Mouse (Mus musculus): Measurements from ENCODE around the gene Pip5k1a.
"Not testable (repeated sequence)": the region's sequence is repeated elsewhere in the genome, so short reads cannot be mapped to it uniquely, and the experiment has no call there.

Gene Pip5k1a

DNA sequence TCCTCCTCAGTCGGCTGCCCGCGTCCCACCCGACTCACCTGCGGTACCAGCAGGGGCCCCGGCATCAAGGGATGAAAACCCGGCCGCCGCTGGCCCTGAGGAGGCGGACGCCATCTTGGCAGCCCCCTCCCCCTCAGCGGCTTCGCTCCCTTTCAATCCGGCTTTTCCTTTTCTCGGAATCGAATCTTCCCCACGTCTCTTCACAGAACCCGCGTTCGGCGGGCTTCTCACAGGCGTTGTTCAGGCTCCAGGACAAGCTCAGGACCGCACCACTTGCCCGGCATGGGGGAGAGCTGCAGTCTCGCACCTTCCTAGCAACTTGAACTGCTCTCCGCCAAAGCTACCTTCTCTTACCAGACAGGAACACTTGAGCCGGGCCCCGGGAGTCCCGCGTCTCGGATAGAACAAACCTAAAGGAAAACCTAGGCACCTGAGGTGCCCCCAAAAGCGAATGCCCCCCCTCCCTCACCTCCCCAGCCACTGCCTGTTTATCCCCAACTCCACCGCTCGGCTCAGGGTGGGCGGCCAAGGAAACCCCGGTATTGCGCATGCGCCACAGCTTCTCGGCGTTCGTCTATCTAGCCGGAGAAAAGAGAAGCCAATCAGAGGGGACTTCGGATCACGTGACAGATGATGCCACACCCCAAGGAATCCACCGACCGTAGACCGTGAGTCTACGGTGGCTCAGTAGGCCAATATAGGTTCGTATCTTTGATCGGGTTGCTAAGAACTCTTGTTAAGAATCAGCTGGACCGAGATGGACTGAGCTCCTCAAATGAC is at the start of gene Pip5k1a:
Gene Pip5k1a, minus strand, starts transcription at position 593 of the 780 bp plus-strand sequence.
- DNase-seq (ENCODE audit: low read depth, low spot score) = peak; percentile 99

DNA sequence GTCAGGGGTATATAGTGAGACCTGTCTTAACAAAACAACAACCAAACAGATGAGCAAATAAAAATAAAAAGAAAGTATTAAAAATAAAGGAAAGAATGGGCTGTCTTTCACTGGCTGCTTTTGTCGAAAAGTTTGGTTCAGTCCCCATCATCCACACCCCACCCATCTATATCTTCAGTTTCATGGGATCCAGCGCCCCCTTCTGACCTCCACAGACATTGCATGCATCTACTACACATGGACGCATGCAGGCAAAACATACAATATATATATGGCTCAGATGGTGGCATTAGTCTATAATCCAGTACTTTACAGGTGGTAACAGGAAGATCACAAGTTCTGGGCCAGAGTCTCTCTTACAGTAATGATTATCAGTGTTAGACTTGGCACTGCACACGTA is 47.1 kb upstream of the Pip5k1a start:
- peak; percentile 76 for DNase-seq (ENCODE audit: low read depth, low spot score)

DNA sequence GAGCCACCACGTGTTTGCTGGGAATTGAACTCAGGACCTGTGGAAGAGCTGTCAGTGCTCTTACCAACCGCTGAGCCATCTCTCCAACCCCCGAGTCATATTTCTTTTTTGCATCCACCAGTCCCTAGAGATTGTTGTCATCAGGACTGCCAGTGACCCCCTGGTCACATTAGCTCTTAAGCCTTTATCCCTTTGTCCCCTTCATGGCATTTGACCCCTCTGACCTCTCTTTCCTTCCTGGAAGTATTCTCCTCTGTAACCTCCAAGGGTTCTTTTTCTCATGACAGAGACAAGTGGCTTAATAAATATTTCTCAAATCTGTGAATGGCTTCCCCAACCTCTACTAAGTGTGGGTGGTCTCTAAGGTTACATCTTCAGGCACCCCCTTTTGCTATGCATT is 41.2 kb upstream of the Pip5k1a start:
- DNase-seq (ENCODE audit: low read depth, low spot score) = no peak

DNA sequence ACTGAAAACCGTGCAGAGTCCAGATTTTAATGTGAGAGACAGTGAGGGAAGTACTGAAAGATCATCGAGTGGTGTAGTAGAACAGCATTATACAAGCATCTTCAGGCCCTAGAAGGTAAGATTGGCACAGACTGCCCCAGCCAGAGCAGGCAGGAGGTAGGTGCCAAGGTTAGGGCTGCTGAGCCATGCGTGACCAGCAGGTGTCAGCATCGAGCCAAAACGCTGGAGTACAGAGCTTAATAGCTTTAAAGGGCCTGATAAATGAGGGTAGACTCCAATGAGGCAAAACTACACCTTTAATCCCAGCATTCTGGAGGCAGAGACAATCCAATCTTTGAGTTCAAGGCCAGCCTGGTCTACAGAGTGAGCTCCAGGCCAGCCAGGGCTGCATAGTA is 35.9 kb upstream of the Pip5k1a start:
- peak; percentile 89 for DNase-seq (ENCODE audit: low read depth, low spot score)

DNA sequence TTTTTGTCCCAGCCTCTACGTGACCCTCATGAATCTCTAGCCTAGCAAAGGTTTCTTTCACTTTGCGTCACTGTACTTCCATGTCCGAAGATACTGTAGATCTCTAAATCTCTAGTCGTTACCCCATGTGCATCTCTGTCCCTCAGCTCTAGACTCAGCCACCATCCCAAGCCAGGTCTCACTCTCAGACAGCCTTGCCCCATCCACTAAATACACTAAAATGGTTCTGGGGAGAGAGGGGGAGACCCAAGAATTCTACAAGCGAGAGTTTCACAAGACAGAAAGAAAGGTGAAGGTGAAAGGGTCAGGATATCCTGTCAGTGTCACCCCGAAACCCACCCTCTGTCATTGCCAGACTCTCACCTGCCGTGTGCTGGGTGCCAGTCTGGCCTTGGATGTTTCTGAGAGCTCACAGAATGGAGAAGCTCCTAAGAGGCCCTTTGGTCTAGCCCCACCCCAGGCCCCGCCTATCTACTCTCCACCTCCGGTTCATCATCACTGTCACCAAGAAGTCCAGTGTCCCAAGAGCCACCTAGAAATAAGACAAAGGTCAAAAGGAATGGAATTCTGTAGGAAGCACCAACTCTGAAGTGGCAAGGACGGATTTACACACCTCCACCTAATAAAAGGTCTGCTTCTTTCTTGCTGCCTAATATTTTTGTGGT is 35.4 kb upstream of the Pip5k1a start, which contains the start of gene Tnfaip8l2:
Gene Tnfaip8l2, minus strand, starts transcription at position 409 of the 665 bp plus-strand sequence.
- peak; percentile 77 for DNase-seq (ENCODE audit: low read depth, low spot score)

DNA sequence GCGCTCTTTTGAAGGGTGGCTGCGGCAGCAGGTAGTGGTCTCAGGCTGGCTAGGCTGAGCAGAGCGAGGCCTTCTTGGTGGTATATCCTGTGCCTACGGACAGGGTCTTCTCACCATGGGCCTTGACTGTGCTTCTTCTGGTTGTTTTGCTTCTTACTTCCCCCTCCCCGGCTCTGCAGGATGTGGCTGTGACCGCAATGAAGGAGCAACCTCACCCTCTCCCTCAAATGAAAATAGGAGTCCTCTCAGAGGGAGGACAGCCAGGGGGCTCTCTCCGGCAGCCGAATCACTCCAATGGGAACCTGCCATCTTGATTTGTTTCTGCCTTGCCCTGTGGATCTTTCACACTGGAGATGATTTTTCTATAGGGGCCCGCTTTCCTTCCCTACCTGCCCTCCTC is 34.7 kb upstream of the Pip5k1a start:
- DNase-seq (ENCODE audit: low read depth, low spot score) = peak; percentile 87

DNA sequence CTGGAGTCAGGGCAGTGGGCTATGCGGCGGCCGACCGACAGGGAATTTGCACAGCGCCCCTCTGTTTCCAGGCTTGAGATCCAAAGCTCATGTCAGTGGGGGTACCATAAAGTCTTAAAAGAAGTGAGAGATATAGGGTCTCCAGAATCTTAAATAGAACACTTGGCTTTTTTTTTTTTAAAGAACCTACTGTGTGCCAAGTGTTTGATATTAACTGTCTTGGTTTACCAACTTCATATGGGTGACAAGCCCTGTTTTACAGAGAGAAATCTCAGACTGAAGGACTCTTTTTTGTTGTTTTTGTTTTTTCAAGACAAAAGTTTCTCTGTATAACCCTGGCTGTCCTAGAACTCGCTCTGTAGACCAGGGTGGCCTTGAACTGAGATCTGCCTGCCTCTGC is 34.1 kb upstream of the Pip5k1a start:
- no peak for DNase-seq (ENCODE audit: low read depth, low spot score)

DNA sequence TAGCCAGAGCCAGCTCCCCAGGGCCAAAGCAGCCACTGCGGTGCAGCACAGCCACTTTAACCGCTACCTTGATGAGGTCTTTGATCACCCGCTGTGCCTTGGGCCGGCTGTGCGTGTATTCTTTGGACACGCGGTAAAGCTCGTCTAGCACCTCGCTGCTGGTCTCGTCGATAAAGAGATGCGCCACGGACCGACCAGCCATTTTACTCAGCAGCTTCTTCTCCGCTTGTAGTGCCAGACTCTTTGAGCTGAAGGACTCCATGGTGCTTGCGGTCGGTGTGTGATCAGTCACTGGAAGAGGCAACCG is 33.5 kb upstream of the Pip5k1a start:
- no peak for DNase-seq (ENCODE audit: low read depth, low spot score)

DNA sequence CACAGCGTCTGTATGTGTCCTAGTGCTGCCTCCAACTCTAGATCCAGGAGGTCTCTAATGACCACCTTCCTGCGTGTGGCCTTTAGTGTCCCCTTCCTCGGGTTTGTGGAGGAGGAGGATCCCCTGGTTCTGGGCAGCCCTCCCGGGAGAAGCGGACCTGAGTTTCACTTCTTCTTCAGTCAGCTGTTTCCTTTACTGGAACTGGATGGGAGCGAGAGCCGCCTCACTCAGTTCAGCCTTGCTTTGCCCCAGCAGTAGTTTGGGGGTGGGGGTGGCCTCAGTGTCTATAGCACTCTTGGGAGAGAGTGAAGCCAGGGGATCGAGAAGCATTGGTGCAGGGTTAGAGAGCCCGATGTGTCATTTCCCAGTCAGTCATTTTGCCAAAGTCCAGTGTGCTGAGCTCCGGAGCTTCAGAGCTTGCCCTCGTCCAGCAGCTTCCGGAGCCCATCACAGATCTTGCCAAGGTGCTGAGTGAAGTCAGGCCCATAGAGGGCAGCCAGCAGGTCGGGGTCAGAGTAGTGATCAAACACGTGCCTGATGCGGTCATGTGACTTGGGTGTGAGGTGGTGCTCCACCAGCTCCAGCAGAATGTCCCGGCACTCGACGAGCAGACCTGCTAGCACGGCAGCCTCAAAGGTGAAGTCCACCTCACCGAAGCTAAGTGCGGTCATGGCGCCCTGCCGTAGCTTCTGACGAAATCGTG is 33.0 kb upstream of the Pip5k1a start:
- DNase-seq (ENCODE audit: low read depth, low spot score) = no peak

DNA sequence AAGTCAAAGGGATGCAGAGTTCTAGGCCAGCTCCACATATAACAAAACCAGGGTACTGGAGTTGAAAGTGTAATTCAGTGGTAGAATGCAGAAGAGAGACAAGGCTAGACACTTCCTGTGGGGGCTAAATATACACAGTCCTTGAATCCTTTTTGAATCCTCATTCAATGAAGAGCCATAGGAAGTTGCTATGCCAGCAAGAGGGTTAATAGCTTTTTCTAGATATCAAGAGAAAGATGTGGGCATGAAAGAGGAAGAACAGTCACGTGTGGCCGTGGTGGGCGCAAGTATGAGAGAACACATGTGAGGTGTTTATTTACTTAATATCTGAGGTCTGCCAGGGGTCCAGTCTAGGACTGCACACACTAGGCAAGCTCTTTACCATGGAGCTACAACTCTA is 29.6 kb upstream of the Pip5k1a start:
- DNase-seq (ENCODE audit: low read depth, low spot score) = no peak

DNA sequence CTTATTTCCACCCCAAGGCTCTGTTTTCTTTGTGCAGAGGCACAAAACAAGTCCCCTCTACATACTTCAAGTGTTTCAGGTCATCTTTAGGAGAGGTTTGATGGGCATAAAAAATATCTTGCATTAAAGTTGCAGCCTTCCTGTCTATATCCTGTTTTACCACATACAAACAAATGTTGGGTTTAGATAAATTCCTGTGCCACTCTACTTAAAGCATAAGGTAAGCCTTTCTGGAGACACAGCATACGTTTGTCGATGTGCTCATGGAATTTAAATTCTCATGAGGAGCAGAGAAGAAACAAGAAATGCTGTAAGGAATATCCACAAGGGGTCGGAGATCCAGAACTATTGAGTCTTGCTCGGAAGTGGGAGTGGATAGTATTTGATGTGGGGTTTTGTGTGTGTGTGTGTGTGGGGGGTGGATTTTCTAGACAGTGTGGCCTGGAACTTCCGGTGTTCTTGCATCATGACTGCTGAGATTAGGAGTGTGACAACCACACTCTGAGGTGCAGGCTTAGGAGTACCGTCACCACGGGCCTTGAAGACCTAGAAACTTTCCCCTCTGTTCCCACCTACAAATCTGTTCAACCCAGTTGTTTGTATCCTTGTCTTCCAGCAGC is 28.8 kb upstream of the Pip5k1a start:
- peak; percentile 92 for DNase-seq (ENCODE audit: low read depth, low spot score)

DNA sequence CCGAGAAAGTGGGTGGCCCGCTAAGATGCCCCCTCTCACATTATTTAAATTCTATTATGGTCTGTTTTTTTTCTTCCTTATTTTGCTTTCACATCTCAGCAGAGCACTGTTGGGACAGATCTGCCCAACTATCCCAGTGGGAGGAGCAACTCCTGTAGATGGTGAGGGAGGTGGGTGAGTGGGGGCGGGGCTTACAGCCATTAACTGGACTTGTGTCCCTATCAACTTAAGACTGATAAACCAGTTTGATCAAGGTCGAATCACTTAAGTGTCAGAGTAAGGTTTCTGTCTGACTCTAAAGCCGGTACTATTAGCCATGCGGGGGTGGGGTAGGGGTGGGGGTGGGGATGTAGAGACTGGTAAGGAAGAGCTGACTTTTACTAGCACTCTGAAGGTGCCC is 28.3 kb upstream of the Pip5k1a start:
- peak; percentile 49 for DNase-seq (ENCODE audit: low read depth, low spot score)

DNA sequence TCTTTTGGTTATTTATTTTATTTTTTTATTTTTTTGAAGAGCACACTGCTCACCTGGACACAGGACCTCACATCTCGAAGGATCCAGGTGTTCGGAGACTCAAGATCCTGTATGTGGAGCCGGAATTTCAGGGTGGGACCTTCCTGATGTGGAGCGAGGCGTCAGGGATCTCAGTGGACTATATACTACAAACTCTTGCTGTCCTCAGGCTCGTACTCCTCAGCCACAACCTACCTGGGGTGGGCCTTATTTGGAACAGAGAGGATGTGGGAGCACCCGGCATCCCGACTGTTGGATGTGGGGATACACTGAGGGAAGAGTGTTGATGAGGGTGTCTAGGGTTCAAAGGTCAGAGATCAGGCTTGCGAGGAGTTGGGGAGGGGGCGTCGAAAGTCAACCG is 27.4 kb upstream of the Pip5k1a start:
- DNase-seq (ENCODE audit: low read depth, low spot score) = not testable (repeated sequence)

DNA sequence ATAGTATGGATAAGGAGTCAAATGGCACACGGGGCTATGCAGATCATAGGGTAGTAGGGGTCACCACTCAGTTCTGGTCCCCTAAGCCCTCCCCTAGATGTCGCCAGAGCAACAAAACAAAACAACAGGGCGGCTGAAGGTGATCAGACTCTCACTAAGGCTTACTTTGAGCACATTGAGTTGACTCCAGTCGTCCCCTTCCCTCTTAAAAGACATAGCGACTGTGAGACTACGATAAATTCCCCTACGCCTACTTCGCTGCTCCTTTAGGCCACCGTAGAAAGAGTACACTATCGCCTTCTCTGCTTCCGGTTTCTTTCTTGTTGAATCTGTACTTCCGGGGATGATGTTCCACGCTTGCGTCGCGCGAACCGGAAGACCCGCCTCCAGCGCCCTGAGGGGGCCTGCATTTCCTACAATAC is 27.0 kb upstream of the Pip5k1a start, which contains the start of the genes Scnm1 and Lysmd1:
Gene Scnm1, minus strand, starts transcription at position 332 of the 422 bp plus-strand sequence.
Gene Lysmd1, plus strand, starts transcription at position 409 of the 422 bp plus-strand sequence.
- DNase-seq (ENCODE audit: low read depth, low spot score) = peak; percentile 96

DNA sequence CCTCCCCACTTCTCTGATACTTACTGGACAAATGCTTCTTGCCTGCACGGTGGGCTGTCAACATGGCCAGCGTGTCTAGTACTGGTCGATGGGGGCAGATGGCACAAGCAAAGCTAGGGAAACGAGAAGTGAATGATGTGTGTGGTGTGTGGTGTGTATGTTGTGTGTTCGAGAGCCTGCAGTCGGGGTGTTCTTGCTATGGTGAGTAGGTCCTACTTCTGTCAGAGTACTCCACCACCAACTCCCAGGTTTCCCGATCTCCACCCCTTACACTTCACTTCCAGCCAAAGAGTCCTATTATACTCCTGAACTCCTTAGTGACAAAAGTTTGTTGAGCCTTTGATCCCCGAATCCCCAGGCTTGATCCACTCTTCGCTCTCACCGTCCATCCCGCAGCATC is 26.4 kb upstream of the Pip5k1a start:
- no peak for DNase-seq (ENCODE audit: low read depth, low spot score)

DNA sequence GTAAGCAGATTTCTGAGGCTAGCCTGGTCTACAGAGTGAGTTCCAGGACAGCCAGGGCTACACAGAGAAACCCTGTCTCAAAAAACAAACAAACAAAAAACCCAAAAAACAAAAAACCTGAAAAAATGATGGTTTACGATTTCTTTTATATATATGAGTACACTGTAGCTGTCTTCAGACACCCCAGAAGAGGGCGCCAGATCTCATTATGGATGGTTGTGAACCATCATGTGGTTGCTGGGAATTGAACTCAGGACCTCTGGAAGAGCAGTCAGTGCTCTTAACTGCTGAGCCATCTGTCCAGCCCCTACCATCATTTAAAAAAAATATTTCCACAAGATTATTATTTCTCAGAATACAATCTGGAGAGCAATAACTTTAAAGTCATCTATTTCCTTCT is 25.7 kb upstream of the Pip5k1a start:
- DNase-seq (ENCODE audit: low read depth, low spot score) = not testable (repeated sequence)

DNA sequence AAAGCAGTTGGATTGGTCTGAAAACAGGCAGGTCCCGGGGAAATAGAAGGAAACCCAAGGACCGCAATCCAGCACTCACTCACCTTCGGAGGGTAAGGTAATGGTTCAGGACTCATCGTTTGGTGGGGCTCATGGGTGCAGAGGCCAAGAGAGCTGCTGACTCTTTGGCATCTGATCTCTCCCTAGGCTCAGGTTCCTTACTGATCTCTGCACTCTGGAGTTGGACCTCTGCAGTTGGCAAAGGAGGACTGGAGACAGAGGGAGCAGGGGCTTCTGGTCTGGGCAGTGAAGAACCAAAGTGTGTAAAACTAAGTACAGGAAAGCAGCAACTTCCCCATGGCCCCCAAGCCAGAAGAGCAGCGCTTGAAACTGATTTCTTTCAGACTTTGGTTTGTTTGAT is 23.4 kb upstream of the Pip5k1a start:
- DNase-seq (ENCODE audit: low read depth, low spot score) = no peak

DNA sequence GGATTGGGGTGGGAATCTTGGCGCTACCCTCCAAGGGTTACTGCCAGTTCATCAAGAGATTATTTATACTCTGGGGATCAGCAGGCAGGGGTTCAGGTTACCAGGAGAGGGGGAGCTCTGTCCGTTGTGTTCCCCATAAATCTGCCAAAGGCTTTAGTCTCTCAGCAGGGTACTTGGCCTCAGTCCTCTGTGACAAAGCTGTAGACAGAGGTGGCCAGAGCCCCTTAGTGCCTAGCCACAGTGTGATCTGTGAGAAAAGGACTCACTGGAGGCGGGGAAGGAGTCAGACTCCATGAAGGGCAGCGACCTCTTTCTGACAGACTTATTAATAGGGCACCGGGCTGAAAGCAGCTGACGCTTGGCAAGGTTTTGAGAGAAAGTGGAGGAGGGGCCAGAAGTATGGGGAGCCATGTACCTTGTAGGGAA is 22.5 kb upstream of the Pip5k1a start:
- DNase-seq (ENCODE audit: low read depth, low spot score) = no peak

DNA sequence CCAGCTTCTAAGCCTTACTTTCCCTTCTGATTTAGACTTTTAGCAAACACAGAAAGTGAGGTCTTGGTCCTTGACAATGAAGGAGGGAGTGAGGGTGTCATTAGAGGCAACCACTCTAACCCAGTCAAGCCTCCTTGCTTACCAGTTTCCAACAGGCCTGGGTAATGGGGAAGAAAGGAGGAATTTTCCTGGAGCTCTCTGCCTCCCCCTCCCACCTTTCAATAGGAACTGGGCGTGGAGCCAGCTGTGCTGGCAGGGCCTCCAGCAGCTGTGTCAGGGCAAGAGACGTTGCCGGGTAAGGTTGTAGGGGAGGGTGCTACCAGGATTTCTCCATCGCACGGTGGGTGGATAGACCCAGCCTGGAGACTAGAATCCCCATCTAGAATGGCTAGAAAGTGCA is 18.2 kb upstream of the Pip5k1a start:
- no peak for DNase-seq (ENCODE audit: low read depth, low spot score)

DNA sequence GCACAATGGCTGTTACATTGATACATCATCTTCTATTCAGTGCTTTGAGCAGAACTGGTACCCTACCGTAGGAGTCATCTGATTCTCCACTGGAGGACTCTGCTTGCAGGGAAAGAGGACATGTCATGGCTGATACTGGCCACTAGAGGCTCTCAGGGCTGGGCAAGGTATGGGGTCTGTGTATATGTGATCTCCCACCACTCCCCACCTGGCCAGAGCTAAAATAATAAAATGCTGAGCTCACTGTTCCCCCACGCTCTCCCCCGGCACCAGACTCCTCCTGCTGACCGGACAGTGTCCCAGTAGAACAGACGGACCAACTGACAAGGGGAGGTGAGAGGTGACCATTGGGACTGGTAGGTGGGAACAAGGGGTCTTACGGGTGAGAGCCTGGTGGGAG is 17.5 kb upstream of the Pip5k1a start, which contains the start of gene Tmod4:
Gene Tmod4, plus strand, starts transcription at position 231 of the 400 bp plus-strand sequence.
- peak; percentile 15 for DNase-seq (ENCODE audit: low read depth, low spot score)

DNA sequence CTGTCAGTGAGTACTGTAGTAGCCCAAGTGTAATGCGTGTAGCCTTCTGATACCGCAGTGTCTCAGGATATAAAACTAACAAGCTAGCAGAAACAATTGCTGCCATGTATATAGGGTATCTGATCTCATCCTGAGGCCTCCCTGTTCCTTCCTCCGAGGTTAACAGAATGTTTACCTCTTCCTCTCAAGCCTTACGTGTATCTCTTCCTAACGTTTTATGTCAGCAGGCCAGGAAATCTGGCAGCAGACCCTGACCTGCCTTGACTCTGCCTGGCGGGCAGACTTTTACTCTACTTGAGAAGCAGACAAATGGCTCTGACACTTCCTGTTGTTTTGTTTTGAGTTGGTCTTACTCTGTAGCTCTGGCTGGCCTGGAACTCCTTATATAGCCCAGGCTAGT is 14.8 kb upstream of the Pip5k1a start:
- DNase-seq (ENCODE audit: low read depth, low spot score) = no peak

DNA sequence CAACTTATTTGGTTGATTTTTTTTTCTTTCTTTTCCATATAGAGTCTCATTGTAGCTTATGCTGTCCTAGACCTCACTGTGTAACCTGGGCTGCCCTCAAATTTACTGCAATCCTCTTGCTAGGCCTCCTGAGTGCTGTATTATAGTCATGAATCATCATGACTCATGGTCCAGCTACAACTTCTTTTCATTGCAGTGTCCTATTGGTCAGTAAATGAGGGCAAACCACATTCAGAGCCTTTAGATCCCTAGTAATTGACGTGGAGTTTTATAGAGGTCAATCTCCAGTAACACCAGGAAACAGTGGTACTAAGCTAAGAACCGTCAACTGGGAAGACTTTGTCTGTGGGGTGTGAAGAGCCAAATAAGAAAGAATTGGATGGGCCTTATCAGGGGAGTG is 11.0 kb upstream of the Pip5k1a start:
- DNase-seq (ENCODE audit: low read depth, low spot score) = no peak
